Mouse (Mus musculus) heart, embryonic 12.5 days (tissue): ENCODE data around the gene Sgip1. TPM values are rescaled to one million over a fixed set of nuclear protein-coding genes. Genes with fewer than 3 reads are reported as not detected.

ENCODE experiments used
- ATAC-seq: fragments of 200-750 bp; cut with Nextera tagmentation; 2 replicates; pipeline ENCODE4 v1.8.0; 2017; ENCODE audit warnings: moderate TSS enrichment, moderate library complexity; ENCODE audit not compliant: insufficient number of reproducible peaks, low FRiP score
- H3K27ac ChIP-seq: fragments of 300-500 bp; sonication (generic); 2 replicates; pipeline ENCODE4 v1.5.1; 2016; ENCODE audit warnings: mild to moderate bottlenecking, moderate library complexity; ENCODE audit not compliant: poor library complexity, severe bottlenecking
- H3K27me3 ChIP-seq: fragments of 300-500 bp; sonication (generic); replicated peaks from 2 replicates; pipeline ENCODE4 v1.6.1; 2016; ENCODE audit warnings: mild to moderate bottlenecking, moderate library complexity
- H3K36me3 ChIP-seq: fragments of 300-500 bp; sonication (generic); 2 replicates; pipeline ENCODE4 v1.6.1; 2016; ENCODE audit warnings: mild to moderate bottlenecking, moderate library complexity
- H3K4me1 ChIP-seq: fragments of 300-500 bp; sonication (generic); replicated peaks from 2 replicates; pipeline ENCODE4 v1.6.1; 2016; ENCODE audit warnings: mild to moderate bottlenecking
- H3K4me2 ChIP-seq: fragments of 300-500 bp; sonication (generic); 2 replicates; pipeline ENCODE4 v1.6.1; 2016; ENCODE audit warnings: mild to moderate bottlenecking, moderate library complexity
- H3K4me3 ChIP-seq: fragments of 300-500 bp; sonication (generic); 2 replicates; pipeline ENCODE4 v1.5.1; 2016; ENCODE audit warnings: mild to moderate bottlenecking
- H3K9ac ChIP-seq: fragments of 300-500 bp; sonication (generic); 2 replicates; pipeline ENCODE4 v1.6.1; 2016; ENCODE audit warnings: mild to moderate bottlenecking, moderate library complexity
- H3K9me3 ChIP-seq: fragments of 300-500 bp; sonication (generic); replicated peaks from 2 replicates; pipeline ENCODE4 v1.6.1; 2016; ENCODE audit warnings: mild to moderate bottlenecking, moderate library complexity
- WGBS: fragments of 180-500 bp; shearing (Covaris S2); methylation state at CpG from one replicate; pipeline ENCODE4 v1.1.7; 2016; 5-methylcytosine and 5-hydroxymethylcytosine counted together
- polyA plus RNA-seq: library from polyadenylated mRNA; unstranded; fragments of >200 nt; fragmentation: Nextera tagmentation; extraction: Ambion mirVana; gene quantifications from 2 replicates; pipeline ENCODE4 v1.2.1, GENCODE M21; 2016

Sgip1 gene
- 1.7 and 2.2 TPM in 2 replicates for polyA plus RNA-seq

GRCm38 (mm10) chr4:102741287-102741686, at the start of gene Sgip1:
Gene Sgip1 (plus strand): TSS chr4:102741297.
- Histone ChIP-seq H3K4me3 (no peak within 1 kb of the TSS), H3K4me2 (no peak within 1 kb of the TSS), H3K36me3 (no peaks in the 10 kb centered on the region), H3K9ac (no peak within 1 kb of the TSS), H3K27ac (no peak within 1 kb of the TSS), H3K9me3 (no peaks in the 10 kb centered on the region), H3K27me3 (no peaks in the 10 kb centered on the region), H3K4me1 (no peaks in the 10 kb centered on the region)
- ATAC-seq: no peak
- WGBS: 59% methylated on average over 8 of the region's 8 CpGs

GRCm38 (mm10) chr4:102691402-102691801, 49.7 kb upstream of the Sgip1 start:
- Histone ChIP-seq H3K4me2 (no peak overlapping the region), H3K27ac (no peak overlapping the region), H3K36me3 (no peaks in the 10 kb centered on the region), H3K9ac (no peak overlapping the region), H3K27me3 (no peaks in the 10 kb centered on the region), H3K4me3 (no peak overlapping the region), H3K4me1 (no peaks in the 10 kb centered on the region), H3K9me3 (no peaks in the 10 kb centered on the region)
- no peak for ATAC-seq
- 64% methylated on average over 4 of the region's 4 CpGs for WGBS

- Histone ChIP-seq H3K9ac (no peak overlapping the region), H3K9me3 (no peaks in the 10 kb centered on the region), H3K27ac (no peak overlapping the region), H3K27me3 (no peaks in the 10 kb centered on the region), H3K4me3 (no peak overlapping the region), H3K4me2 (no peak overlapping the region), H3K4me1 (no peaks in the 10 kb centered on the region), H3K36me3 (no peaks in the 10 kb centered on the region)
- ATAC-seq: no peak
- 86% methylated on average over 7 of the region's 7 CpGs for WGBS
Measured at GRCm38 (mm10) chr4:102697966-102698365, 43.1 kb upstream of the Sgip1 start.

GRCm38 (mm10) chr4:102711731-102712130, 29.4 kb upstream of the Sgip1 start:
- H3K27me3 ChIP-seq: no peaks in the 10 kb centered on the region
- no peak for ATAC-seq
- H3K4me2 ChIP-seq: no peak overlapping the region
- H3K36me3 ChIP-seq: no peaks in the 10 kb centered on the region
- no peaks in the 10 kb centered on the region for H3K9me3 ChIP-seq
- no peak overlapping the region for H3K4me3 ChIP-seq
- H3K4me1 ChIP-seq: peaks cover 4% of the 10 kb centered on the region; the same call in 1 of the 2 replicates
- no peak overlapping the region for H3K27ac ChIP-seq
- 74% methylated on average over 4 of the region's 4 CpGs for WGBS
- H3K9ac ChIP-seq: no peak overlapping the region

- no peaks in the 10 kb centered on the region for H3K9me3 ChIP-seq
- no peak overlapping the region for H3K4me3 ChIP-seq
- no peak overlapping the region for H3K4me2 ChIP-seq
- no peaks in the 10 kb centered on the region for H3K36me3 ChIP-seq
- no peak overlapping the region for H3K27ac ChIP-seq
- H3K27me3 ChIP-seq: no peaks in the 10 kb centered on the region
- H3K9ac ChIP-seq: no peak overlapping the region
- no peak for ATAC-seq
- peaks cover 5% of the 10 kb centered on the region; the same call in 1 of the 2 replicates for H3K4me1 ChIP-seq
Measured at GRCm38 (mm10) chr4:102715532-102715931, 25.6 kb upstream of the Sgip1 start.

GRCm38 (mm10) chr4:102717123-102717828, 23.8 kb upstream of the Sgip1 start:
- no peak overlapping the region for H3K4me3 ChIP-seq
- WGBS: 63% methylated on average over 5 of the region's 5 CpGs
- ATAC-seq: no peak
- no peak overlapping the region for H3K9ac ChIP-seq
- H3K36me3 ChIP-seq: no peaks in the 10 kb centered on the region
- H3K27me3 ChIP-seq: no peaks in the 10 kb centered on the region
- no peaks in the 10 kb centered on the region for H3K9me3 ChIP-seq
- H3K4me2 ChIP-seq: no peak overlapping the region
- H3K27ac ChIP-seq: no peak overlapping the region
- peaks cover 5% of the 10 kb centered on the region; the same call in 1 of the 2 replicates for H3K4me1 ChIP-seq

GRCm38 (mm10) chr4:102719535-102719934, 21.6 kb upstream of the Sgip1 start:
- no peaks in the 10 kb centered on the region for H3K9me3 ChIP-seq
- WGBS: 11% methylated on average over 1 of the region's 1 CpGs

GRCm38 (mm10) chr4:102719951-102720350, 21.1 kb upstream of the Sgip1 start:
- Histone ChIP-seq H3K4me3 (no peak overlapping the region), H3K27ac (no peak overlapping the region), H3K4me2 (no peak overlapping the region), H3K9ac (no peak overlapping the region), H3K4me1 (peaks cover 5% of the 10 kb centered on the region; the same call in 1 of the 2 replicates), H3K36me3 (no peaks in the 10 kb centered on the region), H3K27me3 (no peaks in the 10 kb centered on the region), H3K9me3 (no peaks in the 10 kb centered on the region)
- WGBS: 50% methylated on average over 1 of the region's 1 CpGs
- no peak for ATAC-seq

More at GRCm38 (mm10) chr4:102719535-102719934, 21.6 kb upstream of the Sgip1 start:
- Histone ChIP-seq H3K27ac (no peak overlapping the region), H3K4me1 (peaks cover 5% of the 10 kb centered on the region; the same call in 1 of the 2 replicates), H3K4me2 (no peak overlapping the region), H3K4me3 (no peak overlapping the region), H3K9ac (no peak overlapping the region), H3K27me3 (no peaks in the 10 kb centered on the region), H3K36me3 (no peaks in the 10 kb centered on the region)
- ATAC-seq: no peak

GRCm38 (mm10) chr4:102724442-102724841, 16.7 kb upstream of the Sgip1 start:
- Histone ChIP-seq H3K27me3 (no peaks in the 10 kb centered on the region), H3K9me3 (no peaks in the 10 kb centered on the region), H3K4me1 (no peaks in the 10 kb centered on the region), H3K4me3 (no peak overlapping the region), H3K27ac (no peak overlapping the region), H3K4me2 (no peak overlapping the region), H3K36me3 (no peaks in the 10 kb centered on the region), H3K9ac (no peak overlapping the region)
- 67% methylated on average over 5 of the region's 5 CpGs for WGBS
- no peak for ATAC-seq

- 68% methylated on average over 3 of the region's 3 CpGs for WGBS
- Histone ChIP-seq H3K27me3 (no peaks in the 10 kb centered on the region), H3K9ac (no peak overlapping the region), H3K4me3 (no peak overlapping the region), H3K4me1 (no peaks in the 10 kb centered on the region), H3K4me2 (no peak overlapping the region), H3K9me3 (no peaks in the 10 kb centered on the region), H3K36me3 (no peaks in the 10 kb centered on the region), H3K27ac (no peak overlapping the region)
- no peak for ATAC-seq
Measured at GRCm38 (mm10) chr4:102730976-102731375, 10.1 kb upstream of the Sgip1 start.

- no peak overlapping the region for H3K4me2 ChIP-seq
- H3K36me3 ChIP-seq: no peaks in the 10 kb centered on the region
- no peak overlapping the region for H3K9ac ChIP-seq
- no peak overlapping the region for H3K27ac ChIP-seq
- 57% methylated on average over 9 of the region's 9 CpGs for WGBS
- H3K9me3 ChIP-seq: no peaks in the 10 kb centered on the region
- no peaks in the 10 kb centered on the region for H3K27me3 ChIP-seq
- no peak for ATAC-seq
- no peaks in the 10 kb centered on the region for H3K4me1 ChIP-seq
- no peak overlapping the region for H3K4me3 ChIP-seq
Measured at GRCm38 (mm10) chr4:102734022-102734657, 7.0 kb upstream of the Sgip1 start.
